Mouse (Mus musculus) olfactory bulb, adult 2 months (tissue): ENCODE results near the gene Numa1. TPM values are rescaled to one million over a fixed set of nuclear protein-coding genes. Genes with fewer than 3 reads are reported as not detected.
"Not testable (repeated sequence)": the region's sequence is repeated elsewhere in the genome, so short reads cannot be mapped to it uniquely, and the experiment has no call there.

Source experiments
- H3K27ac ChIP-seq: fragments of 200-500 bp; 2 replicates; pipeline ENCODE4 v1.5.1; 2012; ENCODE audit warnings: low read depth, low read length; ENCODE audit not compliant: insufficient read depth
- H3K4me1 ChIP-seq: fragments of 200-500 bp; 2 replicates; pipeline ENCODE4 v1.6.1; 2012; ENCODE audit warnings: low read length; ENCODE audit not compliant: control insufficient read depth, insufficient read depth
- H3K4me3 ChIP-seq: fragments of 200-500 bp; 2 replicates; pipeline ENCODE4 v1.5.1; 2012; ENCODE audit warnings: mild to moderate bottlenecking, low read depth, low read length, moderate library complexity; ENCODE audit not compliant: insufficient read depth
- CTCF ChIP-seq: fragments of 200-500 bp; IDR thresholded peaks from 2 replicates; pipeline ENCODE4 v1.5.1; 2012; ENCODE audit warnings: low read depth, mild to moderate bottlenecking, low read length, moderate library complexity; ENCODE audit not compliant: insufficient read depth
- POLR2A ChIP-seq: fragments of 200-500 bp; IDR thresholded peaks from 2 replicates; pipeline ENCODE4 v1.6.1; 2012; ENCODE audit warnings: mild to moderate bottlenecking, low read depth, low read length, moderate library complexity; ENCODE audit not compliant: insufficient read depth
- WGBS: fragments of 180-500 bp; shearing (Covaris S2); methylation state at CpG from one replicate; pipeline ENCODE4 v1.1.7; 2018; 5-methylcytosine and 5-hydroxymethylcytosine counted together
- polyA plus RNA-seq: library from polyadenylated mRNA; stranded (reverse); fragments of >200 nt; gene quantifications from 2 replicates; pipeline ENCODE4 v1.2.4, GENCODE M21; 2012; ENCODE audit warnings: low replicate concordance; ENCODE audit not compliant: missing spikeins, insufficient read depth, insufficient read length

Gene Numa1
- polyA plus RNA-seq, 1 experiment = not detected

- Histone ChIP-seq H3K4me3 (peak within 1 kb of the TSS; percentile 87), H3K27ac (peak within 1 kb of the TSS; percentile 96), H3K4me1 (peaks cover 12% of the 10 kb centered on the region)
- WGBS = under 1% methylated on average over 60 of the region's 61 CpGs
- TF ChIP-seq POLR2A (peak; percentile 80), CTCF (peak; percentile 15; the same call in 1 of the 2 replicates)
These were observed 28.2 kb upstream of the Numa1 start, which contains the start of gene Lamtor1 for GRCm38 (mm10) chr7:101905561-101906286. Gene Lamtor1 (plus strand): TSS chr7:101905904.

GRCm38 (mm10) chr7:101906287-101906681 lies 27.6 kb upstream of the Numa1 start, which contains the start of gene Tomt:
Gene Tomt (minus strand): TSS chr7:101906359.
- Histone ChIP-seq H3K4me3 (peak within 1 kb of the TSS; percentile 87), H3K27ac (peak within 1 kb of the TSS; percentile 96), H3K4me1 (peaks cover 12% of the 10 kb centered on the region)
- WGBS = 16% methylated on average over 11 of the region's 11 CpGs
- TF ChIP-seq CTCF (no peak), POLR2A (no peak)

- Histone ChIP-seq H3K27ac (no peak overlapping the region), H3K4me3 (peak overlapping the region; percentile 87; the same call in 1 of the 2 replicates), H3K4me1 (peaks cover 12% of the 10 kb centered on the region)
- TF ChIP-seq POLR2A = no peak
- WGBS = 63% methylated on average over 8 of the region's 8 CpGs
These were observed 27.2 kb upstream of the Numa1 start for GRCm38 (mm10) chr7:101906696-101907095.

- WGBS = 62% methylated on average over 4 of the region's 4 CpGs
These were observed 25.5 kb upstream of the Numa1 start for GRCm38 (mm10) chr7:101908367-101908766.

GRCm38 (mm10) chr7:101910138-101910537 lies 23.8 kb upstream of the Numa1 start:
- Histone ChIP-seq H3K4me1 (peaks cover 12% of the 10 kb centered on the region), H3K27ac (no peak overlapping the region), H3K4me3 (no peak overlapping the region)
- no peak for TF ChIP-seq CTCF
- no peak for TF ChIP-seq POLR2A
- 75% methylated on average over 4 of the region's 4 CpGs for WGBS

More at GRCm38 (mm10) chr7:101908367-101908766, 25.5 kb upstream of the Numa1 start:
- peaks cover 12% of the 10 kb centered on the region for H3K4me1 ChIP-seq
- TF ChIP-seq CTCF = no peak
- no peak for TF ChIP-seq POLR2A
- no peak overlapping the region for H3K27ac ChIP-seq
- no peak overlapping the region for H3K4me3 ChIP-seq

GRCm38 (mm10) chr7:101911982-101912381 lies 21.9 kb upstream of the Numa1 start:
- WGBS = 59% methylated on average over 3 of the region's 3 CpGs

GRCm38 (mm10) chr7:101918071-101918470 lies 15.8 kb upstream of the Numa1 start:
- Histone ChIP-seq H3K27ac (no peak overlapping the region), H3K4me1 (no peaks in the 10 kb centered on the region), H3K4me3 (no peak overlapping the region)
- WGBS = 6% methylated on average over 1 of the region's 1 CpGs
- TF ChIP-seq CTCF (0 out of 2 replicates have a peak, but pooled peaks have one; percentile 7), POLR2A (no peak)

More at GRCm38 (mm10) chr7:101911982-101912381, 21.9 kb upstream of the Numa1 start:
- H3K4me1 ChIP-seq = peaks cover 8% of the 10 kb centered on the region
- TF ChIP-seq POLR2A (no peak), CTCF (no peak)
- H3K4me3 ChIP-seq = no peak overlapping the region
- H3K27ac ChIP-seq = no peak overlapping the region

GRCm38 (mm10) chr7:101925892-101926291 lies 8.0 kb upstream of the Numa1 start:
- H3K4me1 ChIP-seq, H3K27ac ChIP-seq, H3K4me3 ChIP-seq: not testable (repeated sequence)

- H3K27ac ChIP-seq = no peak overlapping the region
- 86% methylated on average over 3 of the region's 3 CpGs for WGBS
- TF ChIP-seq POLR2A (no peak), CTCF (no peak)
- no peak overlapping the region for H3K4me3 ChIP-seq
- no peaks in the 10 kb centered on the region for H3K4me1 ChIP-seq
These were observed 5.8 kb upstream of the Numa1 start for GRCm38 (mm10) chr7:101928093-101928492.
